Mouse (Mus musculus): ENCODE results near the gene Ddah2. TPM values are rescaled to one million over a fixed set of nuclear protein-coding genes. Genes with fewer than 3 reads are reported as not detected.

Gene Ddah2
- total and polyA plus RNA-seq, 2 experiments from 2014 or later: 97.1 to 128 TPM

DNA sequence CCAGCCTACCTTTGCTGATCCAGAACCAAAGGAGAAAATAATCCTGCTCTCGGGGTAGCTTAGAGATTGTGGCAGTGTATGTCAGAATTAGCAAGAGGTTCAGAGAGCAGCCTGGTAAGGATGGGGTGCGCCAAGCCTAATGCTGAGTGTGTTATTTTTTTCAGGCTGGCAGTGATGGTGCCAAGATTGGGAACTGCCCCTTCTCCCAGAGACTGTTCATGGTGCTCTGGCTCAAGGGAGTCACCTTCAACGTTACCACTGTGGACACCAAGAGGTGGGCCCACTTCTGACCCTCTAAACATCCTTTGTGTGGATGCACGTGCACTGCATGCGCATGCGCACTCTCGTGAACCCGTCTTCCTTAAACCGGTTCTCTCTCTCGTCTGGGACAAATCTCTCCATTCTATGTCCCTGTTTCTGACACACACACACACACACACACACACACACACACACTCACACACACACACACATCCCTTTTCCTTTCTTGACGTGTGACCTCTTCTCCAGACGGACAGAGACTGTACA lies 6.5 kb upstream of the Ddah2 start:
- TF ChIP-seq EP300 (IDR thresholded peaks at IDR 0.05; ENCODE audit: low read depth) (no peak), CTCF (IDR thresholded peaks at IDR 0.05; ENCODE audit: low read depth) (no peak)
- Histone ChIP-seq H3K9me3 (replicated peaks; ENCODE audit: control insufficient read depth, low read length) (no peaks in the 10 kb centered on the region), H3K27ac (ENCODE audit: low read depth) (peak overlapping the region; percentile 98), H3K4me1 (ENCODE audit: control insufficient read depth, insufficient read depth) (peaks cover 16% of the 10 kb centered on the region), H3K27me3 (ENCODE audit: control insufficient read depth, insufficient read depth, low read length) (no peaks in the 10 kb centered on the region), H3K4me3 (ENCODE audit: low read depth, low read length) (peak overlapping the region; percentile 80), H3K9ac (replicated peaks; ENCODE audit: low read depth, low read length) (peak overlapping the region; percentile 31; the same call in 1 of the 2 replicates), H3K36me3 (replicated peaks; ENCODE audit: control insufficient read depth, insufficient read depth, low read length) (peaks cover 48% of the 10 kb centered on the region), H3K4me2 (ENCODE audit: low read depth, low read length) (peak overlapping the region; percentile 92)
- WGBS: 63% methylated on average over 12 of the region's 12 CpGs
- DNase-seq (ENCODE audit: low spot score) (no peak), ATAC-seq (ENCODE audit: insufficient read depth, low read depth) (no peak)

DNA sequence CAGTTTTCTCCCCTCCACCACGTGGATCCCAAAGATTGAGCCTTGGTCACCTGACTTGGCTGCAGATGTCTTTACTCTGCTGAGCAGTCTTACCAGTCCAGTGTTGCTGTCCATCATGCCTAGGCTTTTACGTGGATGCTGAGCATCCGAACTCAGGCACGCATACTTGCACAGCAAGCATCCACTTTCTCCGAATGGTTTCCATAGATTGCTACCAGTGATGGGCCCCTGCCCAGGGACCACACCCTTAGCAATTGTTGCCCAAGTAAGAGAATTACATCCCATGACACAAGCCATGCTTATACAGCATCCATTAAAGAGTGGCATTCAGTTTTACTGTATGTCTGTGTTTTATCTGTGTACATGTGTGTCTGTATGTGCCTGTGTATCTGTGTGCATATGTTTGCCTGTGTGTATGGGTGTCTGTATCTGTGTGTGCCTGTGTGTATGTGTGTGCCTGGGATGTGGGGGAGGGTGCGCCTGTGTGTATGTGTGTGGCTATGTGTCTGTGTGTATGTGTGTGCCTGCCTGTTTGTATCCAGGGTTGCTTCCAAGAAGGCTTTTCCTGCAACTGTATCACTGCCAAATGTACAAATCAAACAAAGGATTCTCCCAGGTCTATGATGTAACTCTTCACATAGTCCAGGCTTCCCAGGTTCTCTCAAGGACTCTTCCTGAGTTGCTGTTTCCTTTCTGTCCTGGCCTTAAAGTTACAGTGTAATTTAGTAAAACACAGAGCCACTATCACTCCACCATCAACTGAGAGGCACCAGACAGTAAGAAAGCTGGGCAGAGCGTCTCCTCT lies 2.9 kb upstream of the Ddah2 start:
- peaks cover 64% of the 10 kb centered on the region for H3K36me3 ChIP-seq (replicated peaks; ENCODE audit: control insufficient read depth, insufficient read depth, low read length)
- H3K4me1 ChIP-seq (ENCODE audit: control insufficient read depth, insufficient read depth): 0 out of 2 replicates have a peak, but pooled peaks cover 7% of the 10 kb centered on the region
- peak overlapping the region; percentile 32; the same call in 1 of the 2 replicates for H3K27ac ChIP-seq (ENCODE audit: low read depth)

DNA sequence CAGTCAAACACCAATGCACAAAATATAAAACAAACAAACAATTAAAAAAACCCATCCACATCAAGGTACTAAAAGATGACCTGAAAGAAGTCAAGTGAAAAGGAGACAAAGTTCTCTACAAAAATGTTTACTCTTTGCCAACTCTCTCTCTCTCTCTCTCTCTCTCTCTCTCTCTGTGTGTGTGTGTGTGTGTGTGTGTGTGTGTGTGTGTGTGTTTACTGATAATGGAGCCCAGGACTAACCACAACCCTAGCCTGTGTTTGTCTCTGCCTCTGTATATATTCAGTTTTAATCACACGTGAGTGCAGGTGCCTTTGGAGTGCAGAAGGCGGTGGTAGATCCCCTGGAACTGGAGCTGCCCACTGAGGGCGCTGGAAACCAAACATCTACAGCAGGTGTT lies 1.7 kb upstream of the Ddah2 start:
- Histone ChIP-seq H3K27me3 (ENCODE audit: control insufficient read depth, insufficient read depth, low read length) (no peaks in the 10 kb centered on the region), H3K4me2 (ENCODE audit: low read depth, low read length) (no peak overlapping the region), H3K9ac (replicated peaks; ENCODE audit: low read depth, low read length) (no peak overlapping the region), H3K27ac (ENCODE audit: low read depth) (no peak overlapping the region), H3K4me3 (ENCODE audit: low read depth, low read length) (no peak overlapping the region), H3K36me3 (replicated peaks; ENCODE audit: control insufficient read depth, insufficient read depth, low read length) (peaks cover 74% of the 10 kb centered on the region), H3K4me1 (ENCODE audit: control insufficient read depth, insufficient read depth) (0 out of 2 replicates have a peak, but pooled peaks cover 7% of the 10 kb centered on the region), H3K9me3 (replicated peaks; ENCODE audit: control insufficient read depth, low read length) (no peaks in the 10 kb centered on the region)
- WGBS: 75% methylated on average over 3 of the region's 3 CpGs
- DNase-seq (ENCODE audit: low spot score) (no peak), ATAC-seq (ENCODE audit: insufficient read depth, low read depth) (no peak)
- TF ChIP-seq CTCF (IDR thresholded peaks at IDR 0.05; ENCODE audit: low read depth) (no peak), EP300 (IDR thresholded peaks at IDR 0.05; ENCODE audit: low read depth) (no peak)

More for the DNA sequence above, 2.9 kb upstream of the Ddah2 start:
- no peak overlapping the region for H3K4me3 ChIP-seq (ENCODE audit: low read depth, low read length)
- H3K27me3 ChIP-seq (ENCODE audit: control insufficient read depth, insufficient read depth, low read length): no peaks in the 10 kb centered on the region
- TF ChIP-seq EP300 (IDR thresholded peaks at IDR 0.05; ENCODE audit: low read depth) (no peak), CTCF (IDR thresholded peaks at IDR 0.05; ENCODE audit: low read depth) (no peak)
- ATAC-seq (ENCODE audit: insufficient read depth, low read depth) (no peak), DNase-seq (ENCODE audit: low spot score) (no peak)
- no peak overlapping the region for H3K9ac ChIP-seq (replicated peaks; ENCODE audit: low read depth, low read length)
- no peaks in the 10 kb centered on the region for H3K9me3 ChIP-seq (replicated peaks; ENCODE audit: control insufficient read depth, low read length)
- no peak overlapping the region for H3K4me2 ChIP-seq (ENCODE audit: low read depth, low read length)
- WGBS: 73% methylated on average over 7 of the region's 7 CpGs

DNA sequence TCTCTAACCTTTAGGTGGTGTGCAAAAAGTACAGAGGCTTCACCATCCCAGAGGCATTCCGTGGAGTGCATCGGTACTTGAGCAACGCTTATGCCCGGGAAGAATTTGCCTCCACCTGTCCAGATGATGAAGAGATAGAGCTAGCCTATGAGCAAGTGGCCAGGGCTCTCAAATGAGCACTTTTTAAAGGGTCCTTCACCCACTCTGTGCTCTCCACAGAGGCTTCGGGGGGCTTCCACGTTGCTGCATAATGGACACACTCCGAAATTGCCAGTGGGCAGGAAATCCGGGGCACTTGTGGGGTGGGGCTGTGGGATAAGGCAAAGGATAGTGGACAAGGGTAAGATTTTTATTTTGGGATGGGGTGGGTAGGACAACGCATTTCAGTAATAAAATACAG lies 519 bp upstream of the Ddah2 start:
- Histone ChIP-seq H3K36me3 (replicated peaks; ENCODE audit: control insufficient read depth, insufficient read depth, low read length) (peaks cover 72% of the 10 kb centered on the region), H3K27ac (ENCODE audit: low read depth) (peak overlapping the region; percentile 87), H3K4me1 (ENCODE audit: control insufficient read depth, insufficient read depth) (0 out of 2 replicates have a peak, but pooled peaks cover 4% of the 10 kb centered on the region), H3K4me3 (ENCODE audit: low read depth, low read length) (no peak overlapping the region), H3K9me3 (replicated peaks; ENCODE audit: control insufficient read depth, low read length) (no peaks in the 10 kb centered on the region), H3K4me2 (ENCODE audit: low read depth, low read length) (peak overlapping the region; percentile 75; the same call in 1 of the 2 replicates), H3K9ac (replicated peaks; ENCODE audit: low read depth, low read length) (no peak overlapping the region), H3K27me3 (ENCODE audit: control insufficient read depth, insufficient read depth, low read length) (no peaks in the 10 kb centered on the region)
- ATAC-seq (ENCODE audit: insufficient read depth, low read depth) (no peak), DNase-seq (ENCODE audit: low spot score) (no peak)
- TF ChIP-seq CTCF (IDR thresholded peaks at IDR 0.05; ENCODE audit: low read depth) (no peak), EP300 (IDR thresholded peaks at IDR 0.05; ENCODE audit: low read depth) (no peak)
- 44% methylated on average over 9 of the region's 9 CpGs for WGBS

DNA sequence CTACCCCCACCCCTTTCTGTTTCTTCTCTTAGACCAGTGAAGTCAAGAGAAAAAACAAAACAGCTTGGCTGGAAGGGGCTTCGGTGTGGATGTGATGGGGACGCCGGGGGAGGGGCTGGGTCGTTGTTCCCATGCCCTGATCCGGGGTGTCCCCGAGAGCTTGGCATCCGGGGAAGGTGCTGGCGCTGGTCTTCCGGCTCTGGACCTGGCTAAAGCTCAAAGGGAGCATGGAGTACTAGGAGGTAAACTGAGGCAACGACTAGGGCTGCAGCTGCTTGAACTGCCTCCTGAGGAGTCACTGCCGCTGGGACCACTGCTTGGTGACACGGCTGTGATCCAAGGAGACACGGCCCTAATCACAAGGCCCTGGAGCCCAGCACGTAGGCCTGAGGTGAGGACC lies 1.2 kb downstream of the Ddah2 start:
- peaks cover 56% of the 10 kb centered on the region for H3K36me3 ChIP-seq (replicated peaks; ENCODE audit: control insufficient read depth, insufficient read depth, low read length)
- TF ChIP-seq EP300 (IDR thresholded peaks at IDR 0.05; ENCODE audit: low read depth): no peak
- no peak for TF ChIP-seq CTCF (IDR thresholded peaks at IDR 0.05; ENCODE audit: low read depth)
- WGBS: 28% methylated on average over 14 of the region's 14 CpGs
- H3K4me3 ChIP-seq (ENCODE audit: low read depth, low read length): peak overlapping the region; percentile 62
- ATAC-seq (ENCODE audit: insufficient read depth, low read depth) (no peak), DNase-seq (ENCODE audit: low spot score) (no peak)
- peak overlapping the region; percentile 71 for H3K9ac ChIP-seq (replicated peaks; ENCODE audit: low read depth, low read length)
- H3K4me2 ChIP-seq (ENCODE audit: low read depth, low read length): peak overlapping the region; percentile 75
- H3K27me3 ChIP-seq (ENCODE audit: control insufficient read depth, insufficient read depth, low read length): peaks cover 15% of the 10 kb centered on the region; the same call in 1 of the 2 replicates
- H3K9me3 ChIP-seq (replicated peaks; ENCODE audit: control insufficient read depth, low read length): no peaks in the 10 kb centered on the region
- H3K27ac ChIP-seq (ENCODE audit: low read depth): no peak overlapping the region; the same call in 1 of the 2 replicates
- peaks cover 7% of the 10 kb centered on the region; the same call in 1 of the 2 replicates for H3K4me1 ChIP-seq (ENCODE audit: control insufficient read depth, insufficient read depth)

Measured in heart, postnatal 0 days (tissue).